Mouse (Mus musculus): ENCODE results near the gene Kctd6. TPM values are rescaled to one million over a fixed set of nuclear protein-coding genes. Genes with fewer than 3 reads are reported as not detected.
A peak's percentile ranks its signal among the peaks of the same experiment; 100 is the strongest.

The Kctd6 gene
- total and polyA plus RNA-seq, 3 experiments = 2.9 to 4.2 (median 3.8) TPM

- H3K4me2 ChIP-seq (ENCODE audit: insufficient read depth, low read depth, poor library complexity, severe bottlenecking) = no peak overlapping the region
- no peaks in the 10 kb centered on the region for H3K36me3 ChIP-seq (replicated peaks in 1 of 2; ENCODE audit: control insufficient read depth in 1 of 2, insufficient read depth in 1 of 2, low read length in 1 of 2)
These were observed 15.6 kb downstream of the Kctd6 start for GRCm38 (mm10) chr14:8229367-8230019.

GRCm38 (mm10) chr14:8232155-8232910 lies 18.4 kb downstream of the Kctd6 start:
- no peak overlapping the region for H3K27ac ChIP-seq (ENCODE audit: insufficient read depth, low read depth)

More at GRCm38 (mm10) chr14:8229367-8230019, 15.6 kb downstream of the Kctd6 start:
- no peaks in the 10 kb centered on the region for H3K79me2 ChIP-seq (replicated peaks; ENCODE audit: control insufficient read depth, extremely low read depth, insufficient read depth, poor library complexity, severe bottlenecking)
- H3K4me3 ChIP-seq (replicated peaks in 1 of 3; ENCODE audit: low read depth in 2 of 3, low read length in 2 of 3, poor library complexity in 1 of 3) = no peak overlapping the region
- in situ Hi-C loops (cut with MboI; ENCODE audit: low pct_ligation_motif_present, low pct_unique_long_range_greater_than_20kb, low sequenced_read_pairs) = no loop called here
- no peak for DNase-seq (ENCODE audit: extremely low read depth)
- dilution Hi-C loops (cut with MboI; ENCODE audit: extremely low pct_ligation_motif_present, extremely low pct_unique_long_range_greater_than_20kb, low sequenced_read_pairs) = no loop called here
- H3K9ac ChIP-seq (ENCODE audit: insufficient read depth, low read depth) = no peak overlapping the region
- H3K4me1 ChIP-seq (ENCODE audit: control insufficient read depth in 1 of 2, insufficient read depth in 2 of 2) = peaks cover 6 to 8% of the 10 kb centered on the region in 2 experiments
- H3K9me3 ChIP-seq (replicated peaks; ENCODE audit: low read length) = no peaks in the 10 kb centered on the region
- H3K27ac ChIP-seq (ENCODE audit: insufficient read depth, low read depth) = no peak overlapping the region
- TF ChIP-seq ZKSCAN1 (IDR thresholded peaks at IDR 0.05; ENCODE audit: borderline replicate concordance, low read depth, low read length) (no peak), MYC (IDR thresholded peaks at IDR 0.05; ENCODE audit: low read depth, low read length) (no peak), MAFK (IDR thresholded peaks at IDR 0.05; ENCODE audit: insufficient replicate concordance, low read length) (no peak), JUN (IDR thresholded peaks at IDR 0.05; ENCODE audit: insufficient read depth, low read depth, low read length) (no peak), JUND (conservative IDR thresholded peaks at IDR 0.05; ENCODE audit: low read depth, low read length) (no peak), CHD2 (IDR thresholded peaks at IDR 0.05; ENCODE audit: low read length) (no peak), RAD21 (IDR thresholded peaks at IDR 0.05; ENCODE audit: low read depth, low read length) (no peak), MXI1 (IDR thresholded peaks at IDR 0.05; ENCODE audit: low read depth, low read length) (no peak), MEF2A (IDR thresholded peaks at IDR 0.05; ENCODE audit: borderline replicate concordance, low read depth, low read length) (no peak)
- no peaks in the 10 kb centered on the region for H3K27me3 ChIP-seq (replicated peaks)

More at GRCm38 (mm10) chr14:8232155-8232910, 18.4 kb downstream of the Kctd6 start:
- dilution Hi-C loops (cut with MboI; ENCODE audit: extremely low pct_ligation_motif_present, extremely low pct_unique_long_range_greater_than_20kb, low sequenced_read_pairs) = no loop called here
- H3K9ac ChIP-seq (ENCODE audit: insufficient read depth, low read depth) = no peak overlapping the region
- H3K4me3 ChIP-seq (replicated peaks in 1 of 3; ENCODE audit: low read depth in 2 of 3, low read length in 2 of 3, poor library complexity in 1 of 3) = peak overlapping the region in 1 of 3 experiments; percentile 27
- no peaks in the 10 kb centered on the region for H3K79me2 ChIP-seq (replicated peaks; ENCODE audit: control insufficient read depth, extremely low read depth, insufficient read depth, poor library complexity, severe bottlenecking)
- no peaks in the 10 kb centered on the region for H3K27me3 ChIP-seq (replicated peaks)
- H3K4me2 ChIP-seq (ENCODE audit: insufficient read depth, low read depth, poor library complexity, severe bottlenecking) = no peak overlapping the region
- in situ Hi-C loops (cut with MboI; ENCODE audit: low pct_ligation_motif_present, low pct_unique_long_range_greater_than_20kb, low sequenced_read_pairs) = no loop called here
- no peaks in the 10 kb centered on the region for H3K36me3 ChIP-seq (replicated peaks in 1 of 2; ENCODE audit: control insufficient read depth in 1 of 2, insufficient read depth in 1 of 2, low read length in 1 of 2)
- H3K4me1 ChIP-seq (ENCODE audit: control insufficient read depth in 1 of 2, insufficient read depth in 2 of 2) = peaks cover 8 to 11% of the 10 kb centered on the region in 2 experiments
- TF ChIP-seq EP300 (IDR thresholded peaks at IDR 0.05; ENCODE audit: low read length) = no peak
- TF ChIP-seq UBTF (IDR thresholded peaks at IDR 0.05; ENCODE audit: low read depth, low read length) = no peak
- TF ChIP-seq USF2 (conservative IDR thresholded peaks at IDR 0.05; ENCODE audit: low read depth, low read length) = no peak
- no peak for TF ChIP-seq RAD21 (IDR thresholded peaks at IDR 0.05; ENCODE audit: low read depth, low read length)
- no peak for TF ChIP-seq POLR2A (IDR thresholded peaks at IDR 0.05; ENCODE audit: low read depth, low read length)
- TF ChIP-seq CHD2 (IDR thresholded peaks at IDR 0.05; ENCODE audit: low read length) = no peak
- no peak for TF ChIP-seq SMC3 (IDR thresholded peaks at IDR 0.05; ENCODE audit: low read depth, low read length)
- no peak for TF ChIP-seq ZMIZ1 (IDR thresholded peaks at IDR 0.05; ENCODE audit: low read depth, low read length)
- TF ChIP-seq MEF2A (IDR thresholded peaks at IDR 0.05; ENCODE audit: borderline replicate concordance, low read depth, low read length) = no peak
- no peak for TF ChIP-seq BHLHE40 (IDR thresholded peaks at IDR 0.05; ENCODE audit: low read depth, low read length)
- no peak for TF ChIP-seq TBP (conservative IDR thresholded peaks at IDR 0.05; ENCODE audit: low read depth, low read length)
- TF ChIP-seq PAX5 (IDR thresholded peaks at IDR 0.05; ENCODE audit: low read length) = no peak
- no peak for TF ChIP-seq GABPA (IDR thresholded peaks at IDR 0.05; ENCODE audit: insufficient replicate concordance, low read depth, low read length)
- no peak for TF ChIP-seq NRF1 (IDR thresholded peaks at IDR 0.05; ENCODE audit: low read depth, low read length)
- no peak for TF ChIP-seq ETS1 (conservative IDR thresholded peaks at IDR 0.05; ENCODE audit: low read depth, low read length)
- DNase-seq (ENCODE audit: extremely low read depth) = no peak
- H3K9me3 ChIP-seq (replicated peaks; ENCODE audit: low read length) = no peaks in the 10 kb centered on the region
